Mouse (Mus musculus): ENCODE measurements around the gene 1700020D05Rik. TPM values are rescaled to one million over a fixed set of nuclear protein-coding genes. Genes with fewer than 3 reads are reported as not detected.
A peak's percentile ranks its signal among the peaks of the same experiment; 100 is the strongest.

The 1700020D05Rik gene
- polyA plus RNA-seq (2017; shearing (Covaris generic)), result not detected

- no peak for ATAC-seq
These were observed at the start of gene 1700020D05Rik for GRCm38 (mm10) chr19:5503687-5504086. Gene 1700020D05Rik, minus strand, starts transcription at chr19:5503787.

GRCm38 (mm10) chr19:5547471-5548056 is 44.0 kb upstream of the 1700020D05Rik start:
- no peak for ATAC-seq

GRCm38 (mm10) chr19:5544031-5544430 is 40.4 kb upstream of the 1700020D05Rik start:
- ATAC-seq, result no peak

- no peak for ATAC-seq
These were observed 39.8 kb upstream of the 1700020D05Rik start for GRCm38 (mm10) chr19:5543362-5543761.

GRCm38 (mm10) chr19:5538786-5539185 is 35.2 kb upstream of the 1700020D05Rik start:
- no peak for ATAC-seq

- ATAC-seq, result peak; percentile 94
These were observed 28.9 kb upstream of the 1700020D05Rik start for GRCm38 (mm10) chr19:5532520-5532919.

- no peak for ATAC-seq
These were observed 26.5 kb upstream of the 1700020D05Rik start for GRCm38 (mm10) chr19:5530138-5530524.

GRCm38 (mm10) chr19:5529325-5530137 is 25.9 kb upstream of the 1700020D05Rik start:
- ATAC-seq, result peak; percentile 71

GRCm38 (mm10) chr19:5525204-5525603 is 21.6 kb upstream of the 1700020D05Rik start:
- no peak for ATAC-seq

- no peak for ATAC-seq
These were observed 15.1 kb upstream of the 1700020D05Rik start for GRCm38 (mm10) chr19:5518721-5519120.

- no peak for ATAC-seq
These were observed 13.4 kb upstream of the 1700020D05Rik start for GRCm38 (mm10) chr19:5516906-5517505.

- no peak for ATAC-seq
These were observed 12.5 kb upstream of the 1700020D05Rik start for GRCm38 (mm10) chr19:5515840-5516777.

GRCm38 (mm10) chr19:5513005-5513349 is 9.4 kb upstream of the 1700020D05Rik start:
- ATAC-seq, result no peak

GRCm38 (mm10) chr19:5512091-5513004 is 8.8 kb upstream of the 1700020D05Rik start:
- ATAC-seq, result no peak

GRCm38 (mm10) chr19:5511074-5511632 is 7.6 kb upstream of the 1700020D05Rik start:
- ATAC-seq, result no peak

- ATAC-seq, result peak; percentile 99
These were observed 6.7 kb upstream of the 1700020D05Rik start, which contains the start of gene Snx32 for GRCm38 (mm10) chr19:5510031-5511026. Gene Snx32, minus strand, starts transcription at chr19:5510538.

GRCm38 (mm10) chr19:5500330-5500875 is 3.2 kb downstream of the 1700020D05Rik start:
- ATAC-seq, result no peak

- ATAC-seq, result no peak
These were observed 7.6 kb downstream of the 1700020D05Rik start for GRCm38 (mm10) chr19:5496052-5496370.

- no peak for ATAC-seq
These were observed 8.1 kb downstream of the 1700020D05Rik start for GRCm38 (mm10) chr19:5495353-5496051.
